Mouse (Mus musculus) kidney, postnatal 25 days (tissue): Measurements from ENCODE around the gene 4930513O06Rik.

Experiments used
- DNase-seq, 2 experiments: peaks; one replicate each; pipeline ENCODE4 v3.0.0; 2021; ENCODE audit warnings: mixed read lengths in 2 of 2

4930513O06Rik gene

GRCm38 (mm10) chrX:139085943-139086342 is at the start of gene 4930513O06Rik:
4930513O06Rik (plus strand) TSS chrX:139086243.
- DNase-seq: no peak

- DNase-seq: no peak
Observed at GRCm38 (mm10) chrX:139037666-139038065, 48.4 kb upstream of the 4930513O06Rik start.

GRCm38 (mm10) chrX:139039314-139039713 is 46.7 kb upstream of the 4930513O06Rik start:
- DNase-seq: no peak

GRCm38 (mm10) chrX:139041148-139041547 is 44.9 kb upstream of the 4930513O06Rik start:
- DNase-seq: no peak

GRCm38 (mm10) chrX:139051976-139052375 is 34.1 kb upstream of the 4930513O06Rik start:
- DNase-seq: no peak

GRCm38 (mm10) chrX:139053149-139053548 is 32.9 kb upstream of the 4930513O06Rik start:
- no peak for DNase-seq

- no peak for DNase-seq
Observed at GRCm38 (mm10) chrX:139064078-139064477, 22.0 kb upstream of the 4930513O06Rik start.

- no peak for DNase-seq
Observed at GRCm38 (mm10) chrX:139078493-139078892, 7.5 kb upstream of the 4930513O06Rik start.

- no peak for DNase-seq
Observed at GRCm38 (mm10) chrX:139085077-139085476, 966 bp upstream of the 4930513O06Rik start, which contains the start of gene Serpina7. Serpina7 (minus strand) TSS chrX:139085236.

- DNase-seq: no peak
Observed at GRCm38 (mm10) chrX:139097197-139097596, 11.2 kb downstream of the 4930513O06Rik start.

GRCm38 (mm10) chrX:139134031-139134430 is 48.0 kb downstream of the 4930513O06Rik start:
- DNase-seq: no peak
